Mouse (Mus musculus): ENCODE data around the gene Slc35f5.

DNA sequence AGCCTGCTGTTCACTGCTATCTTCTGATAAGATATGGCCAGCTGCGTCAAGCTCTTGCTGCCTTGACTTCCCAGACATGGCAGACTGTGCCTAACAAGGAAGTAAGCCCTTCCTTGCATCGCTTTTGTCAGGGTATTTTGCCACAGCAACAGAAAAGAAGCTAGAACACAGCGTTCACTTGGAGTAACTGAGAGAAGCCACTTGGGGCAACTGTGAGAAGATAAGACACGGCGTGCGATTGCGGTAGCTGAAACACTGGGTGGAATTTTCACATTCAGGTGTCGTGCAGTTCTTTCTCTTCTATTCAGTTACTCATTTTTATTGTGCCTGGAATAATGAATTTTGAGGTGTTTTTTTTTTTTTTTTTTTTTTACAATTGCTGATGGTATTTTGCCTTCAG, 22.6 kb upstream of the Slc35f5 start:
- TF ChIP-seq POLR2A (IDR thresholded peaks at IDR 0.05; ENCODE audit: insufficient read depth, low read length) (no peak), CTCF (IDR thresholded peaks at IDR 0.05; ENCODE audit: low read depth, low read length) (no peak), EP300 (IDR thresholded peaks at IDR 0.05; ENCODE audit: insufficient read depth, low read depth, low read length) (no peak)

All from ES-Bruce4 (cell line).